Mouse (Mus musculus) megakaryocyte progenitor cell, adult 5-6 weeks (primary cell): ENCODE measurements around the gene Serpinb1a. TPM values are rescaled to one million over a fixed set of nuclear protein-coding genes. Genes with fewer than 3 reads are reported as not detected.

Experiments used
- ATAC-seq: replicated peaks from 2 replicates; pipeline ENCODE4 v1.8.0; 2016; ENCODE audit warnings: mild to moderate bottlenecking, moderate TSS enrichment, inconsistent platforms; ENCODE audit not compliant: poor library complexity
- total RNA-seq, 2 experiments: library from RNA; stranded (forward) in 1 of 2; stranded (reverse) in 1 of 2; fragments of 157-497, 149-512 nt in 1 of 2; fragments of 200-1000 nt in 1 of 2; gene quantifications; 2 replicates each; pipeline versions ENCODE4 v1.2.3 to v1.2.4; 2015 to 2017

The Serpinb1a gene
- total RNA-seq, 2 experiments from 2014 or later = 432 to 560 TPM

GRCm38 (mm10) chr13:32841349-32841748 lies 9.6 kb downstream of the Serpinb1a start:
- no peak for ATAC-seq

DNA sequence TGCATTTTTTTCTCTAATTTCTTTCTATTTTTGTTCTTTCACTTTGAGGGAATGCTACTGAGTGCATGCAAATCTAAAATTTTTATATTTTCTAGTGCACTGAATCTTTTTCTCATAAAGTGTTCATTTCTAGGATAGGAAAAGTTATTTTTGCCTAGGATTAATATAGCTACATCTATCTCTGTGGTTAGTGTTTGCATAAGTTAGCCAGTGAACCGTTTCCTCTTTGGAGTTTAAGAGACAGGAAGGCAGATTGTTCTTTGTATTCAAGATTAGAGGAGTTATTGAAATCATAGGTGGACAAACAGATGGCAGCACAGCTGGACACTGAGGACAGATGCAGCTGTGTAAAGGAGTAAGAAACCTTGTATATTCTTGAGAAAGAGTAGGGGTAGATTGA lies 11.7 kb downstream of the Serpinb1a start:
- peak; percentile 41 for ATAC-seq

DNA sequence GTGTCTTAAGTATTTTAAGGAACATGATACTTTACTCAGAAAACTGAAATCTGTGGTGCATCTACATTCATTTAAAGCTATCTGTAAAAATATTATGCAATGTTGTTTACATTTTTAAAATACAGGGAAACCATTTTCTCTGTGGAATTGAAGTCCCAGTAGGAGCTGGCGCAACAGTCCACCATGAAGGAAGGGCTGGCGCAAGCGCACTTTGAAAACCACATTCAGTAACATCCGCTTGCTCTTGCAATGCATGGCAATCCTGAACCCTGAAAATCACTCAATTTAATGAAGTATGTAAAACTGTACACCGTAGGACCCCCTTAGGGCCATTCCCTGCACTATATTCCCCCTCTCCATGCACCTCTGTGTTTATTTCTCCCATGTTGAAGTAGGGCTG lies 16.5 kb downstream of the Serpinb1a start:
- ATAC-seq = peak; percentile 54

GRCm38 (mm10) chr13:32833237-32833636 lies 17.7 kb downstream of the Serpinb1a start:
- peak; percentile 35 for ATAC-seq

DNA sequence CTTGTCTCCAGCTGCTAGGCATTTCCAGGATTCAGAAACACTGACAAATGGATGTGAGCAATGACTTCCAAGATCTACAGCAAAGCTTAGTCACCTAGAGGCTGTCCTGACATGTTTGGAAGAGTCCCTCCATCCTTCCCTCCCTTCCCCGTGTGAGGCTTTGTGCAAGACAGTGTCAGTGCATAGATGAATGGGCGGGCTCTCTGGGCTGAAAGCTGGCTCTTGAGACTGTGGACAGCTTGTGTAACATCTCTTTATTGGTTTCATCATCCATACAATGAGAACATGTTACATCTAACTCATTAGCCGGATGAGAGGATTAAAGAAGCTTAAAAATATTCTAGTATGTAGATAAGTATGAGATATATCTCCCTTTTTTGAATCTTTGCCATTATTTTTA lies 18.2 kb downstream of the Serpinb1a start:
- ATAC-seq = peak; percentile 69

- no peak for ATAC-seq
These were observed 19.3 kb downstream of the Serpinb1a start for GRCm38 (mm10) chr13:32831505-32832273.

GRCm38 (mm10) chr13:32828886-32829285 lies 22.1 kb downstream of the Serpinb1a start:
- 0 out of 2 replicates have a peak, but pooled peaks have one; percentile 9 for ATAC-seq

DNA sequence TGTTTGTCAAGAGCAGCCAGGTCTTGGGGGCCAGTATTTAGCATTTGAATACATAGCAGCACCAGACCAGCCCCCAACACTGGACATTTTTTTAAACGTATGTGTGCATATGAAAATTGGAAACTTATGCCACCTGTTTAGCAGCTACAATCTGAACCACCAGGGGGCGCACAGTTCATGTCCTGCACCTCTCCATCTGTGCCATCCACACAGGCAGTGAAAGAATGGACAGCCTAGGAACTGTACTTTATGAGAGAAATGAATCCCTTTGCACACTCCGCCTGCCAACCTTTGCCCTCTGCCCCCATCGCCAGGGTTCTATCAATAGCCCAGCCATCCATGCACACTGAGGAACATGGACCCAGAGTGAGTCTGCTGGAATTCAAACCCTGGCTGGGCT lies 23.0 kb downstream of the Serpinb1a start:
- ATAC-seq = peak; percentile 59

- no peak for ATAC-seq
These were observed 23.7 kb downstream of the Serpinb1a start for GRCm38 (mm10) chr13:32827111-32827822.

- no peak for ATAC-seq
These were observed 25.4 kb downstream of the Serpinb1a start for GRCm38 (mm10) chr13:32825546-32825945.

DNA sequence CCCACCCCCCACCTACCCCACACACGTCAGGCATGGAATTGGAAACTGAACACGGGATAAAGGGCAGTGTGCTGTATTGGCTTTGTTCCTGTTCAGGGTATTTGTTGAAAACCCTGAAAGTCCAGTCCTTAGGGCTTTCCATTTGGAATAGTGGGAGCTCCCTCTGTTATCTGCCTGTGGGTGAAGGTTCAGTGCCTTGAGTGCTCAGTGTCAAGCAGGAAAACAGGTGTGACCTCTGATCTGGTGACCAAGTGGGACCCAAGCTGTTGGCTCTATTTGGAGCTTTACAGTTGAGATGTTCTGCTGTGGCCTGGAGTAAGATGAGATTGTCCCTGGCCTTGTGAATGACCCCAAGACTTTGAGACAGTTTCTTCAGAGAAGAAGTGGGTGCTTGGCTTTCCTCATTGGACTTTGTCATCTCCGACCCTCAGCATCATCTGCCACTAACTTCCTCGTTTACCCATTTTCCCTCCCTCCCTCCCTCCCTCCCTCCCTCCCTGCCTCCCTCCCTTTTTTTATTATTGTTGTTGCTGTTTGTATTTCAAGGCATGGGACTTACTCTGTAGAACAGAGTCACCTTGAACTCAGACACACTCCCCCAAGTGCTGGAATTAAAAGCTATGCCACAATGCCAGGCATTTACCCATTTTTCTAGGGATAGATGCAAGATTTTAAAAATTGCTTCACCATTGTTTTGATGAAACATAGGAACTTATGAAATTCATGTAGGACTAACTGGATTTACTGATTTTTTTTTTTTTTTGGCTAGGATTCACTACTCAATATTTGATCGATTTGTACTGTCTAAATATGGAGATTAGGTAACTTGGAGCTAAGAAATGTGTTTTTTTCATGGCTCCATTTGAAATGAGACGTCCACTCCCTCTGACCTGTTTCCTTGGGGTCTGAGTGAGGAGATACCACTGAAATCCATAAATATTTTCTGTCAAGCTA lies 26.3 kb downstream of the Serpinb1a start:
- ATAC-seq = no peak

- no peak for ATAC-seq
These were observed 27.9 kb downstream of the Serpinb1a start for GRCm38 (mm10) chr13:32823126-32823525.

DNA sequence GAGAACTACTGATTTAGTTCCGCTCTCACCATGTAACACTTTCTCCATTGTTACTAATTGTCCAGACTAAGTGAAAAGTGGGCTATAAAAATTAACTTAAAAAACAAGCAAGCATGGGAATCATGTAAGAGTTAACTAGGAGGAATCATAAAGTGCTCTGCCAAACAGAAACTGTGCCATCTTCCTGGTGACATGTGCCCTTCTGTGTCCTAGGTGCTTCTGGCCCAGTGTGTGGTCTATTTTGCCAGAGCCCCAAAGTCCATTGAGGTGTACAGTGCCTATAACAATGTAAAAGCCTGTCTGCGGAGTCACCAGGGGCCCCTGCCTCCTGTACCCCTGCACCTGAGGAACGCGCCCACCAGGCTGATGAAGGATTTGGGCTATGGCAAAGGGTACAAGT lies 29.3 kb downstream of the Serpinb1a start:
- ATAC-seq = no peak

- no peak for ATAC-seq
These were observed 31.1 kb downstream of the Serpinb1a start for GRCm38 (mm10) chr13:32819926-32820325.

DNA sequence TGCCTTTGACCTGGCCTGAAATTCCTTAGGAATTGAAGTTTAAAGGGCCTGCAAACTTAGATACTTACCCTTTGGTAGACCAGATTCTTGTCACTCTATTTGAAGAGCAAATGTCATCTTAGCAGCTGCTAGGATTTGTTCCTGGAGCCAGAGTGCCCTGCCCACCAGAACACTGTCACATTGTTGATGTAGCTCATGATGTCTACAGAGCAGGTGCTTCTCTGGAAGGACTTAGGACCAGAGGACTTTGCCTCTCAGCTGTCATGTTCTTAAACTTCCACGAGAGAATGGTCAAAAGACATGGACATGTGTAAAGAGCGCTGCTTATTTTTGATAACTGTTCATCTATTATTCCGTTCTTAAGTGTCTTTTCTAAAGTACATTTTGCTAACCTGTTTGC lies 31.7 kb downstream of the Serpinb1a start:
- no peak for ATAC-seq

- no peak for ATAC-seq
These were observed 43.4 kb downstream of the Serpinb1a start for GRCm38 (mm10) chr13:32807624-32808023.

DNA sequence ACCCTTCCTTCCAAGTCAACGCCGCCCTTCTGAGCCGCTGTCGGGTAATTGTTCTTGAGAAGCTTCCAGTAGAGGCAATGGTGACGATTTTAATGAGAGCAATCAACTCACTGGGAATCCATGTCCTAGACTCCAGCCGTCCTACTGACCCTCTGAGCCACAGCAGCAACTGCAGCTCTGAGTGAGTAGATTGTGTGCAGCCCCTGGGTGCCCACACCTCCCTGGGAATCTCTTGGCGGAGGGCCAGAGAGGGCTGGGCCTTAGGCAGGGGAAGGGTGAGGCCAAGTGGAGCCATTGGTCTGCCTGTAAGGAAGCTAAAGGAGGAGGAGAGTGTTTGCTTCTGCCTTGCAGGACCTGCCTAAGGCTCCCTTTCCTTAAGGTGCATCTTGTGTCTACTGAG lies 44.2 kb downstream of the Serpinb1a start:
- ATAC-seq = no peak

DNA sequence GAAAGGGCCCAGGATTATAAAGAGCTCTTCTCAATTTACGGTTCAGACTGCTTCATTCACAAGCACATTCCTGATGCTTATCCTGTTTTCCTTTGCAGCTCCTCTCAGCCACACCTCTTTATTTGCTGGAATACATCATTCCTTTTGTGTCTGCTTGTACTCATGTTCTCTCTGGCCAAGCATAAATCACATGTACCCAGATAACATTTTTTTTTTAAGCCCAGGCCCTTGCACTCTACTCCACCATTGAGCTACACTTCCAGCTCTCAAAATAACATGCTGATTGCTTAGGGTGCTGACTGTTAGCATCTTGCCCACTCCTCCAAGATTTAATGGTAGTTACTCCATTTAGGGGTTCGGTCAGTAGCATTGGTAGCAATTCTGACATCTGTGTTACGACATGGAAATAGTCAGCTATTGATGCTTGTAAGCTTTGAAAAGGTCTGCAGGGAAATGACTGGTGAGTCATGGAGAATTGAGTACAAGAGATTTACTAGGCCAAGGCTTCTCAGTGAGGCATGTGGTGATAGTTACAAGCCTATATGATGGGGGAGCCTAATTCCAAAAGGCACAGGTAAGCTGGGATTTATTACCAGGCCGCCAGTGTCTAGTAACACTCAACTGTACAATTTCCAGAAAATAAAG lies 47.2 kb downstream of the Serpinb1a start:
- no peak for ATAC-seq

DNA sequence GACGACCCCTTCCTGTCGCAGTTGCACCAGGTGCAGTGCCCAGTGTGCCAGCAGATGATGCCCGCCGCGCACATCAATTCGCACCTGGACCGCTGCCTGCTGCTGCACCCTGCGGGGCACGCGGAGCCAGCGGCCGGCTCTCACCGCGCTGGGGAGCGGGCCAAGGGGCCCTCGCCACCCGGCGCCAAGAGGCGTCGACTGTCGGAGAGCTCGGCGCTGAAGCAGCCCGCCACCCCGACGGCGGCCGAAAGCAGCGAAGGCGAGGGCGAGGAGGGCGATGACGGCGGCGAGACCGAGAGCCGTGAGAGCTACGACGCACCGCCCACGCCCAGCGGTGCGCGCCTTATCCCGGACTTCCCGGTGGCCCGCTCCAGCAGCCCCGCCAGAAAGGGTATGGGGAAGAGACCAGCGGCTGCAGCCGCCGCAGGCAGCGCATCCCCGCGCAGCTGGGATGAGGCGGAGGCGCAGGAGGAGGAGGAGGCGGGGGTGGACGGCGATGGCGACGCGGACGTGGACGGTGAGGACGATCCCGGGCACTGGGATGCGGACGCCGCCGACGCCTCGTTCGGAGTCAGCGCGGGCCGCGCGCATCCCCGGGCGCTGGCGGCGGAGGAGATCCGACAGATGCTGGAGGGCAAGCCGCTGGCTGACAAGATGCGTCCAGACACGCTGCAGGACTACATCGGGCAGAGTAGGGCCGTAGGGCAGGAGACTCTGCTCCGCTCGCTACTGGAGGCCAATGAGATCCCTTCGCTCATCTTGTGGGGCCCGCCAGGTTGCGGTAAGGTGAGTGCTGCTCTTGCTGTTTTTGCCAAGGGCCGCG lies 48.5 kb downstream of the Serpinb1a start, which contains the start of gene D930007J09Rik:
Gene D930007J09Rik, minus strand, starts transcription at position 591 of the 823 bp plus-strand sequence.
- peak; percentile 20 for ATAC-seq
